Mouse (Mus musculus) layer of hippocampus, postnatal 36 days (tissue): ENCODE measurements around the gene Ociad2. TPM values are rescaled to one million over a fixed set of nuclear protein-coding genes. Genes with fewer than 3 reads are reported as not detected.

Experiments used
- DNase-seq, 2 experiments: peaks; one replicate each; pipeline ENCODE4 v3.0.0; 2022
- total RNA-seq, 2 experiments: library from RNA; stranded (reverse); gene quantifications; 2 replicates each; pipeline ENCODE4 v1.2.3; 2021

Gene Ociad2
- 100 to 1,000 TPM; 125 to 148 TPM for total RNA-seq

GRCm38 (mm10) chr5:73340723-73341235 lies at the start of gene Ociad2:
TSS of gene Ociad2 (minus strand) at chr5:73341028.
- DNase-seq: no peak

GRCm38 (mm10) chr5:73383647-73383970 lies 42.8 kb upstream of the Ociad2 start:
- DNase-seq: no peak

- DNase-seq: peak in 1 of 2 experiments; percentile 49
Measured at GRCm38 (mm10) chr5:73382737-73383646, 42.2 kb upstream of the Ociad2 start.

GRCm38 (mm10) chr5:73381976-73382540 lies 41.2 kb upstream of the Ociad2 start:
- no peak for DNase-seq

GRCm38 (mm10) chr5:73381510-73381909 lies 40.7 kb upstream of the Ociad2 start:
- no peak for DNase-seq

GRCm38 (mm10) chr5:73380829-73381228 lies 40.0 kb upstream of the Ociad2 start:
- DNase-seq: no peak

GRCm38 (mm10) chr5:73379908-73380307 lies 39.1 kb upstream of the Ociad2 start:
- DNase-seq: peak; percentile 78 to 88

GRCm38 (mm10) chr5:73376491-73376890 lies 35.7 kb upstream of the Ociad2 start:
- DNase-seq: no peak

GRCm38 (mm10) chr5:73376041-73376440 lies 35.2 kb upstream of the Ociad2 start:
- DNase-seq: no peak

GRCm38 (mm10) chr5:73373184-73373583 lies 32.4 kb upstream of the Ociad2 start:
- no peak for DNase-seq

- DNase-seq: no peak
Measured at GRCm38 (mm10) chr5:73372601-73373000, 31.8 kb upstream of the Ociad2 start.

GRCm38 (mm10) chr5:73369731-73370130 lies 28.9 kb upstream of the Ociad2 start:
- no peak for DNase-seq

- DNase-seq: peak in 1 of 2 experiments; percentile 21
Measured at GRCm38 (mm10) chr5:73368845-73369447, 28.1 kb upstream of the Ociad2 start.

- DNase-seq: no peak
Measured at GRCm38 (mm10) chr5:73367906-73368305, 27.1 kb upstream of the Ociad2 start.

GRCm38 (mm10) chr5:73364107-73364864 lies 23.5 kb upstream of the Ociad2 start:
- no peak for DNase-seq

GRCm38 (mm10) chr5:73362791-73363190 lies 22.0 kb upstream of the Ociad2 start:
- DNase-seq: no peak

- no peak for DNase-seq
Measured at GRCm38 (mm10) chr5:73362338-73362737, 21.5 kb upstream of the Ociad2 start.

- no peak for DNase-seq
Measured at GRCm38 (mm10) chr5:73360240-73360639, 19.4 kb upstream of the Ociad2 start.

GRCm38 (mm10) chr5:73359752-73360141 lies 18.9 kb upstream of the Ociad2 start:
- DNase-seq: peak; percentile 41 to 43

- no peak for DNase-seq
Measured at GRCm38 (mm10) chr5:73359134-73359751, 18.4 kb upstream of the Ociad2 start.

- no peak for DNase-seq
Measured at GRCm38 (mm10) chr5:73355393-73355792, 14.6 kb upstream of the Ociad2 start.

GRCm38 (mm10) chr5:73353978-73354377 lies 13.2 kb upstream of the Ociad2 start:
- no peak for DNase-seq
